Comparison of ENCODE assay signal across 16 mouse cellular contexts in genomic region chr1:38553090-38553489, GRCm38 (mm10).
DNase-seq lines count a peak whose midpoint lies in the region; ATAC-seq and TF ChIP-seq lines count a peak whose summit lies in the region.
"Had no signal": no experiment of that assay in that cellular context is flagged by ENCODE, and none has a peak within 500 bp of the region (broad histone marks: within the 10 kb centered on the region; RNA-seq: fewer than 3 reads in every experiment).

No protein-coding gene starts in this region.

- H3K27me3 ChIP-seq in hindbrain, embryonic 16.5 days (replicated peaks; ENCODE audit: control insufficient read depth, insufficient read depth, low read length), result no peaks in the 10 kb centered on the region
- no peaks in the 10 kb centered on the region for H3K27me3 ChIP-seq in hindbrain, embryonic 12.5 days
- no peaks in the 10 kb centered on the region for H3K27me3 ChIP-seq in midbrain, postnatal 0 days (ENCODE audit: insufficient read depth, low read length)
- H3K27me3 ChIP-seq in midbrain, embryonic 13.5 days, result no peaks in the 10 kb centered on the region
- H3K27me3 ChIP-seq: embryonic facial prominence, embryonic 13.5 days; heart, embryonic 15.5 days; hindbrain, embryonic 15.5 days had no signal

- 0 out of 2 replicates have a peak, but pooled peaks have one; percentile 37 for ATAC-seq in hindbrain, embryonic 16.5 days
- ATAC-seq in hindbrain, embryonic 12.5 days (ENCODE audit: low FRiP score), result no peak
- peak; percentile 41; the same call in 1 of the 2 replicates for ATAC-seq in midbrain, postnatal 0 days (ENCODE audit: low FRiP score)
- no peak for ATAC-seq in midbrain, embryonic 13.5 days
- ATAC-seq: liver, postnatal 0 days had no signal

- H3K27ac ChIP-seq in hindbrain, embryonic 16.5 days (ENCODE audit: low read depth, low read length), result no peak overlapping the region
- no peak overlapping the region for H3K27ac ChIP-seq in hindbrain, embryonic 12.5 days
- H3K27ac ChIP-seq in midbrain, postnatal 0 days (ENCODE audit: low read depth, low read length), result no peak overlapping the region
- H3K27ac ChIP-seq in midbrain, embryonic 13.5 days, result no peak overlapping the region
- H3K27ac ChIP-seq: embryonic facial prominence, embryonic 13.5 days; heart, embryonic 15.5 days; hindbrain, embryonic 15.5 days had no signal

- WGBS in hindbrain, embryonic 16.5 days, result 38% methylated on average over 6 of the region's 6 CpGs
- WGBS in hindbrain, embryonic 12.5 days, result 43% methylated on average over 6 of the region's 6 CpGs
- 36% methylated on average over 6 of the region's 6 CpGs for WGBS in midbrain, postnatal 0 days
- 32% methylated on average over 6 of the region's 6 CpGs for WGBS in midbrain, embryonic 13.5 days

- no peak overlapping the region for H3K4me3 ChIP-seq in hindbrain, embryonic 16.5 days (ENCODE audit: low read length)
- no peak overlapping the region for H3K4me3 ChIP-seq in hindbrain, embryonic 12.5 days
- H3K4me3 ChIP-seq in midbrain, postnatal 0 days (ENCODE audit: low read depth, low read length), result no peak overlapping the region
- no peak overlapping the region for H3K4me3 ChIP-seq in midbrain, embryonic 13.5 days (replicated peaks)
- H3K4me3 ChIP-seq: embryonic facial prominence, embryonic 13.5 days; heart, embryonic 15.5 days; hindbrain, embryonic 15.5 days had no signal

- no peak for TF ChIP-seq CTCF in midbrain, postnatal 0 days (IDR thresholded peaks at IDR 0.05)

- no peak for DNase-seq in midbrain, postnatal 0 days (ENCODE audit: low spot score)
- peak; percentile 53 for DNase-seq in cerebellum, adult 8-10 months
- no peak for DNase-seq in urinary bladder, postnatal 14 days (ENCODE audit: low spot score)
- no peak for DNase-seq in gastrocnemius, adult 18-20 months (ENCODE audit: low spot score)
- DNase-seq: adrenal gland, postnatal 36 days; heart, adult 18-20 months; kidney, adult 8-10 months; kidney, postnatal 25 days; liver; liver, postnatal 0 days had no signal

- H3K4me2 ChIP-seq in hindbrain, embryonic 16.5 days (ENCODE audit: low read length), result no peak overlapping the region
- no peak overlapping the region for H3K4me2 ChIP-seq in hindbrain, embryonic 12.5 days (replicated peaks)
- no peak overlapping the region for H3K4me2 ChIP-seq in midbrain, postnatal 0 days (ENCODE audit: low read depth, low read length, poor library complexity, severe bottlenecking)
- no peak overlapping the region for H3K4me2 ChIP-seq in midbrain, embryonic 13.5 days (replicated peaks)
- H3K4me2 ChIP-seq: embryonic facial prominence, embryonic 13.5 days; heart, embryonic 15.5 days; hindbrain, embryonic 15.5 days had no signal

- peaks cover 2% of the 10 kb centered on the region for H3K4me1 ChIP-seq in hindbrain, embryonic 16.5 days (ENCODE audit: control insufficient read depth, insufficient read depth, low read depth, low read length)
- H3K4me1 ChIP-seq in hindbrain, embryonic 12.5 days, result peaks cover 20% of the 10 kb centered on the region
- no peaks in the 10 kb centered on the region; the same call in 1 of the 2 replicates for H3K4me1 ChIP-seq in midbrain, postnatal 0 days (ENCODE audit: insufficient read depth, low read length)
- peaks cover 18% of the 10 kb centered on the region for H3K4me1 ChIP-seq in midbrain, embryonic 13.5 days (replicated peaks)

- no peak overlapping the region for H3K9ac ChIP-seq in hindbrain, embryonic 16.5 days (ENCODE audit: low read depth, low read length)
- H3K9ac ChIP-seq in hindbrain, embryonic 12.5 days, result no peak overlapping the region
- H3K9ac ChIP-seq in midbrain, postnatal 0 days (replicated peaks; ENCODE audit: low read length, poor library complexity, severe bottlenecking), result no peak overlapping the region
- no peak overlapping the region for H3K9ac ChIP-seq in midbrain, embryonic 13.5 days (replicated peaks)
- H3K9ac ChIP-seq: embryonic facial prominence, embryonic 13.5 days; heart, embryonic 15.5 days; hindbrain, embryonic 15.5 days; liver, postnatal 0 days had no signal

- H3K9me3 ChIP-seq in hindbrain, embryonic 16.5 days (ENCODE audit: control insufficient read depth, low read length), result no peaks in the 10 kb centered on the region
- no peaks in the 10 kb centered on the region for H3K9me3 ChIP-seq in hindbrain, embryonic 12.5 days (replicated peaks)
- H3K9me3 ChIP-seq in midbrain, postnatal 0 days (ENCODE audit: low read length), result no peaks in the 10 kb centered on the region
- no peaks in the 10 kb centered on the region for H3K9me3 ChIP-seq in midbrain, embryonic 13.5 days
- H3K9me3 ChIP-seq: embryonic facial prominence, embryonic 13.5 days; heart, embryonic 15.5 days; hindbrain, embryonic 15.5 days had no signal

- no peaks in the 10 kb centered on the region for H3K36me3 ChIP-seq in hindbrain, embryonic 16.5 days (ENCODE audit: control insufficient read depth, insufficient read depth, low read length)
- no peaks in the 10 kb centered on the region for H3K36me3 ChIP-seq in hindbrain, embryonic 12.5 days
- no peaks in the 10 kb centered on the region for H3K36me3 ChIP-seq in midbrain, postnatal 0 days (ENCODE audit: insufficient read depth, low read length)
- H3K36me3 ChIP-seq in midbrain, embryonic 13.5 days, result no peaks in the 10 kb centered on the region
- H3K36me3 ChIP-seq: embryonic facial prominence, embryonic 13.5 days; heart, embryonic 15.5 days; hindbrain, embryonic 15.5 days had no signal

Comparison
In these comparisons a context has a peak if more than half of its experiments do, and no peak if none do; other contexts are left out.
1. ATAC-seq: peak in hindbrain, embryonic 16.5 days (single experiment) and midbrain, postnatal 0 days (single experiment); none in hindbrain, embryonic 12.5 days (single experiment) and midbrain, embryonic 13.5 days (single experiment).